Mouse (Mus musculus): ENCODE data around the gene Wrap73.

GRCm38 (mm10) chr4:154144712-154145111 lies 2.5 kb downstream of the Wrap73 start:
- TF ChIP-seq CTCF (IDR thresholded peaks at IDR 0.05; ENCODE audit: low read depth) (0 out of 2 replicates have a peak, but pooled peaks have one; percentile 10), EP300 (optimal IDR thresholded peaks at IDR 0.05) (no peak)
